Mouse (Mus musculus): Measurements from ENCODE around the gene Nxpe5.

GRCm38 (mm10) chr5:138229511-138229910 is 3.8 kb downstream of the Nxpe5 start:
- no peak for TF ChIP-seq ZNF384 (IDR thresholded peaks at IDR 0.05; ENCODE audit: low read depth, low read length)
- no peak for TF ChIP-seq CHD2 (IDR thresholded peaks at IDR 0.05; ENCODE audit: low read depth, low read length)

Measured in ES-E14 (cell line).